Mouse (Mus musculus) bone marrow macrophage, adult 2 months (primary cell): ENCODE results near the gene Nagk.

Experiments
- CTCF ChIP-seq: IDR thresholded peaks from 2 replicates; pipeline ENCODE4 v1.5.1; 2012; ENCODE audit warnings: low read depth, mild to moderate bottlenecking, low read length, moderate library complexity
- POLR2A ChIP-seq: IDR thresholded peaks from 2 replicates; pipeline ENCODE4 v1.6.1; 2012; ENCODE audit warnings: mild to moderate bottlenecking, low read depth, low read length, borderline replicate concordance

DNA sequence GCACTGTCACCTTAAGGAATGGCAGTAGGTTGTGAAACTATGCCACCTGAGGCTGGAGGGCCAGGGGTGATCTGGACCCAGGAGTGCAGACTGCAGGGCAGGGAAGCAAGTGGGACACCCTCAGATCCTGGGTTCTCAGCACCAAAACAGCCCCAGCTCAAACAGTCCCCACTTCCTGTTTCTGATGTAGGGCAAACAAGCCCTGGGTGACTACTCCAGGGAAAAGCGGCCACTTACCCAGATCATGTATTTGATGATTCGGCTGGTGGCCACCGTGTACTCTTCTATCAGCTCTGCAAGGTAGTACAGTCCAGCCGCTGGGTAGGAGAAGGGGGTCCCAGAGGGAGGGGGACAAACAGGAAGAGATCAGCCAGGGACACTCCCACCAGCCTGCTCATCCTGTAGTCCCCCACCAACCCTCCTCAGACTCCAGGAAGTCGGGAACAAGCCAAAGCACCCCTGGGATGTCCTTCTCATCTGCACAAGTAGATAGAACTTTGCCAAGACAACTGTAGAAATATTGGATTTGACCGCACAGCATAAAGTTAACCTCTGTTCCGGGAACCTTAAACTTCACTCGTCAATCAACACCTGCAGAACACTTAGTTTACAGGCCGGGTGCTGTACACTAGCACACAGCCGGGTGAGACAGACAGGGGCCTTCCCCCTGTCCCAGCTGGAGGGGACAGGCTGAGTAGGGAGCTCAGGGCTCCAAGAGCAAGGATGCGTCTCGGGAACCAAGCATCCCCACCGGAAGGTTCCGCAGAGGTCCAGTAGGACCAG is 19.8 kb upstream of the Nagk start:
- TF ChIP-seq CTCF (peak; percentile 13; the same call in 1 of the 2 replicates), POLR2A (no peak)
